ENCODE assay signal across 13 mouse cellular contexts in genomic region chr7:133441169-133441568, GRCm38 (mm10).
DNase-seq lines count a peak whose midpoint lies in the region; ATAC-seq and TF ChIP-seq lines count a peak whose summit lies in the region.
"Had no signal": no experiment of that assay in that cellular context is flagged by ENCODE, and none has a peak within 500 bp of the region (broad histone marks: within the 10 kb centered on the region; RNA-seq: fewer than 3 reads in every experiment).

No protein-coding gene starts in this region.

- peak overlapping the region; percentile 81 for H3K27ac ChIP-seq in forebrain, embryonic 15.5 days (replicated peaks)
- H3K27ac ChIP-seq in limb, embryonic 14.5 days (replicated peaks; ENCODE audit: low read depth, low read length), result no peak overlapping the region
- H3K27ac ChIP-seq: gastrocnemius, adult 2 months; layer of hippocampus, adult 2 months had no signal

- H3K4me1 ChIP-seq in forebrain, embryonic 15.5 days, result peaks cover 37% of the 10 kb centered on the region
- H3K4me1 ChIP-seq in limb, embryonic 14.5 days (ENCODE audit: control insufficient read depth, insufficient read depth, low read length), result peaks cover 10% of the 10 kb centered on the region

- H3K27me3 ChIP-seq in forebrain, embryonic 15.5 days, result no peaks in the 10 kb centered on the region
- no peaks in the 10 kb centered on the region for H3K27me3 ChIP-seq in limb, embryonic 14.5 days (ENCODE audit: control insufficient read depth, insufficient read depth, low read length)

- H3K4me2 ChIP-seq in forebrain, embryonic 15.5 days (replicated peaks), result peak overlapping the region; percentile 41
- peak overlapping the region; percentile 32 for H3K4me2 ChIP-seq in limb, embryonic 14.5 days (replicated peaks; ENCODE audit: low read depth, low read length, severe bottlenecking)
- H3K4me2 ChIP-seq: heart, embryonic 11.5 days had no signal

- H3K9ac ChIP-seq in forebrain, embryonic 15.5 days (replicated peaks), result peak overlapping the region; percentile 16; the same call in 1 of the 2 replicates
- H3K9ac ChIP-seq in limb, embryonic 14.5 days (ENCODE audit: low read depth, low read length, severe bottlenecking), result no peak overlapping the region

- DNase-seq in ES-CJ7 (ENCODE audit: low read depth, low spot score), result peak; percentile 18
- peak; percentile 48 for DNase-seq in ZHBTc4 (ENCODE audit: low read depth, low spot score)
- DNase-seq in limb, embryonic 14.5 days (ENCODE audit: low spot score), result no peak
- DNase-seq in MN1 (ENCODE audit: low spot score), result no peak
- DNase-seq in gastrocnemius, adult 8-10 months (ENCODE audit: low spot score in 2 of 2), result no peak
- DNase-seq in layer of hippocampus, adult 18-20 months (ENCODE audit: low spot score in 2 of 2), result no peak
- DNase-seq: cerebellum, postnatal 14 days; gastrocnemius, adult 2 months had no signal

- no peaks in the 10 kb centered on the region; the same call in 1 of the 2 replicates for H3K9me3 ChIP-seq in forebrain, embryonic 15.5 days
- H3K9me3 ChIP-seq in limb, embryonic 14.5 days (ENCODE audit: control insufficient read depth, low read length), result no peaks in the 10 kb centered on the region

- 12% methylated on average over 6 of the region's 6 CpGs for WGBS in forebrain, embryonic 15.5 days
- WGBS in limb, embryonic 14.5 days, result 50% methylated on average over 6 of the region's 6 CpGs

- ATAC-seq in forebrain, embryonic 15.5 days (replicated peaks), result peak; percentile 44
- no peak for ATAC-seq in limb, embryonic 14.5 days (ENCODE audit: low FRiP score, low read depth)
- ATAC-seq in activated CD4-positive, CD25-positive, alpha-beta regulatory T cell, adult 4 months, result no peak
- ATAC-seq: intestine, embryonic 16.5 days had no signal

- H3K36me3 ChIP-seq in forebrain, embryonic 15.5 days, result no peaks in the 10 kb centered on the region
- H3K36me3 ChIP-seq in limb, embryonic 14.5 days (ENCODE audit: control insufficient read depth, insufficient read depth, low read length), result no peaks in the 10 kb centered on the region

- H3K4me3 ChIP-seq in forebrain, embryonic 15.5 days, result peak overlapping the region; percentile 20
- no peak overlapping the region for H3K4me3 ChIP-seq in limb, embryonic 14.5 days (replicated peaks; ENCODE audit: low read length)
- H3K4me3 ChIP-seq: gastrocnemius, adult 2 months had no signal

- no peak for TF ChIP-seq POLR2A in limb, embryonic 14.5 days (IDR thresholded peaks at IDR 0.05; ENCODE audit: borderline replicate concordance, extremely low read depth, insufficient read depth, insufficient read length)

Comparison
In these comparisons a context has a peak if more than half of its experiments do, and no peak if none do; other contexts are left out.
1. DNase-seq: peak in ES-CJ7 (single experiment) and ZHBTc4 (single experiment); none in limb, embryonic 14.5 days (single experiment), MN1 (single experiment), gastrocnemius, adult 8-10 months (0 of 2) and layer of hippocampus, adult 18-20 months (0 of 2).